Mouse (Mus musculus) kidney, embryonic 14.5 days (tissue): ENCODE results near the gene Fhit. TPM values are rescaled to one million over a fixed set of nuclear protein-coding genes. Genes with fewer than 3 reads are reported as not detected.
A peak's percentile ranks its signal among the peaks of the same experiment; 100 is the strongest.

Experiments
- ATAC-seq: fragments of 200-750 bp; cut with Nextera tagmentation; 2 replicates; pipeline ENCODE4 v1.8.0; 2017; ENCODE audit warnings: moderate number of reproducible peaks, mild to moderate bottlenecking, moderate TSS enrichment, moderate library complexity; ENCODE audit not compliant: low FRiP score, low TSS enrichment
- H3K27ac ChIP-seq: fragments of 300-500 bp; sonication (generic); 2 replicates; pipeline ENCODE4 v1.5.1; 2014; ENCODE audit warnings: low read depth, mild to moderate bottlenecking, low read length, moderate library complexity, mixed read lengths
- H3K27me3 ChIP-seq: fragments of 300-500 bp; sonication (generic); 2 replicates; pipeline ENCODE4 v1.6.1; 2014; ENCODE audit warnings: mild to moderate bottlenecking, low read length; ENCODE audit not compliant: control insufficient read depth, insufficient read depth
- H3K36me3 ChIP-seq: fragments of 300-500 bp; sonication (generic); 2 replicates; pipeline ENCODE4 v1.6.1; 2014; ENCODE audit warnings: low read length, mixed read lengths; ENCODE audit not compliant: control insufficient read depth, insufficient read depth
- H3K4me1 ChIP-seq: fragments of 300-500 bp; sonication (generic); 2 replicates; pipeline ENCODE4 v1.6.1; 2014; ENCODE audit warnings: low read length, mixed read lengths; ENCODE audit not compliant: control insufficient read depth, insufficient read depth
- H3K4me2 ChIP-seq: fragments of 300-500 bp; sonication (generic); replicated peaks from 2 replicates; pipeline ENCODE4 v1.6.1; 2014; ENCODE audit warnings: low read depth, mild to moderate bottlenecking, low read length
- H3K4me3 ChIP-seq: fragments of 300-500 bp; sonication (generic); 2 replicates; pipeline ENCODE4 v1.5.1; 2014; ENCODE audit warnings: mild to moderate bottlenecking, low read length
- H3K9ac ChIP-seq: fragments of 300-500 bp; sonication (generic); 2 replicates; pipeline ENCODE4 v1.6.1; 2014; ENCODE audit warnings: low read depth, mild to moderate bottlenecking, low read length, moderate library complexity
- H3K9me3 ChIP-seq: fragments of 300-500 bp; sonication (generic); 2 replicates; pipeline ENCODE4 v1.6.1; 2016; ENCODE audit warnings: low read length; ENCODE audit not compliant: control insufficient read depth
- WGBS: fragments of 180-500 bp; shearing (Covaris S2); extraction: QIAGEN DNeasy Blood & Tissue Kit; methylation state at CpG from one replicate; pipeline ENCODE4 v1.1.7; 2014; 5-methylcytosine and 5-hydroxymethylcytosine counted together
- polyA plus RNA-seq: library from polyadenylated mRNA; unstranded; fragments of >200 nt; fragmentation: Nextera tagmentation; extraction: Ambion mirVana; gene quantifications from 2 replicates; pipeline ENCODE4 v1.2.1, GENCODE M21; 2014

Fhit gene
- polyA plus RNA-seq, 1 experiment from 2014 or later, result 7.0 TPM

DNA sequence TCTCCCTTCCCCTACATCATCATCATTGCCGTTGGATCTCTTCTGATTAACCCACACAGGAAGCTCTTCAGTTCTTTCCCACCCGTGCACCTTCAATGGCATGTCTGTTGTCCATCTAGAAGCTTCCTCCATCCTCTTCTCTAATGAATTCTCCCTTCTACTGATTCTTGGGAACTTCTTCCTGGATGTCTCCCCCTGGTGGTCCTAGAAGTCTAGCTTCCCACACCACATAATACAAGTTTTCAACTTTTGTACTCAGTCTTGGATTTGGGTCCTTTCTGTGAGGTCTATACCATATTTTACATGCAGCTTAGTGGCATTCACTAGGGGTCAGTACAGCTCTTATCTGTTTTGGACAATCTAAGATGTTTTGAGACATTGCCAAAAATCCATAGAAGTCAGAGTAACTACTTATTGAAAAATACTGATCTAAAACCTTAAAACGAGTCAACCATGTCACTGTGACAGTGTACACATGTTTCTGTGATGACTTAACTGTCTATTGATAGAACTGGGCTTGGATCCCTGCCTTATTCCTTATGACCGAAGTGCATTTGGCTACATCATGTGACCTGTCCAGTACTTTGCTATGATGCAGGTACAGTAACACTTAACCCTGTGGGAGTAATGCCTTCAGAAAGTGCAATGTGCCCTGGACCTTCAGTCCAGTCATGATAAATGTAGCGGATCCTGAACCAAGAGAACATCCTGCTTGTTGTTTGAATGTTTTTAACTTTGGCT, 1141.3 kb downstream of the Fhit start:
- H3K27me3 ChIP-seq, result no peaks in the 10 kb centered on the region
- no peak overlapping the region for H3K27ac ChIP-seq
- no peak overlapping the region for H3K4me2 ChIP-seq
- H3K4me1 ChIP-seq, result no peaks in the 10 kb centered on the region
- no peak for ATAC-seq
- no peak overlapping the region for H3K9ac ChIP-seq
- no peak overlapping the region for H3K4me3 ChIP-seq
- no peaks in the 10 kb centered on the region for H3K9me3 ChIP-seq
- 79% methylated on average over 5 of the region's 5 CpGs for WGBS
- H3K36me3 ChIP-seq, result no peaks in the 10 kb centered on the region

DNA sequence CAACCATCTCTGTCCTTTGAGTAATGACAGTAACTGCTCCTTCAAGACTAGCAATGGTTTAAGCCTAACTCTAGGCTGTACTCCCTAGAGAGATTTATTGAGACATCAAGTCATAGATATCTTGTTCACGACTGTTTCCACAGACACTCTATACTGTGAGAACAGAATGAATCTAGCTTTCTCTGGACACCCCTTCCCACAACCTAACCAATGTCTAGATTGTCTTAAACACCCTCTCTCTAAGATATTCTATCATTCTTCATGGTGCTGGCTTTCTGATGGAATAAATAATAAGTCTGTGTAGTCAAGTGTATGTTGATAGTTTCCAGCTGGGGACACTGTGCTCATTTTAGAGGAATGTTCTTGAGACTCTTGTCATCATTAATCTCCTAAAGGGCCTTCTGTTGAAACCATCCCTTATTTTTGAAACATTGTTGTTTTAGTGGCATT, 1148.0 kb downstream of the Fhit start:
- no peak overlapping the region for H3K9ac ChIP-seq
- no peak overlapping the region for H3K4me2 ChIP-seq
- H3K9me3 ChIP-seq, result no peaks in the 10 kb centered on the region
- no peak for ATAC-seq
- no peaks in the 10 kb centered on the region for H3K4me1 ChIP-seq
- no peaks in the 10 kb centered on the region for H3K36me3 ChIP-seq
- 14% methylated on average over 1 of the region's 1 CpGs for WGBS
- no peak overlapping the region for H3K4me3 ChIP-seq
- no peak overlapping the region for H3K27ac ChIP-seq
- no peaks in the 10 kb centered on the region for H3K27me3 ChIP-seq

DNA sequence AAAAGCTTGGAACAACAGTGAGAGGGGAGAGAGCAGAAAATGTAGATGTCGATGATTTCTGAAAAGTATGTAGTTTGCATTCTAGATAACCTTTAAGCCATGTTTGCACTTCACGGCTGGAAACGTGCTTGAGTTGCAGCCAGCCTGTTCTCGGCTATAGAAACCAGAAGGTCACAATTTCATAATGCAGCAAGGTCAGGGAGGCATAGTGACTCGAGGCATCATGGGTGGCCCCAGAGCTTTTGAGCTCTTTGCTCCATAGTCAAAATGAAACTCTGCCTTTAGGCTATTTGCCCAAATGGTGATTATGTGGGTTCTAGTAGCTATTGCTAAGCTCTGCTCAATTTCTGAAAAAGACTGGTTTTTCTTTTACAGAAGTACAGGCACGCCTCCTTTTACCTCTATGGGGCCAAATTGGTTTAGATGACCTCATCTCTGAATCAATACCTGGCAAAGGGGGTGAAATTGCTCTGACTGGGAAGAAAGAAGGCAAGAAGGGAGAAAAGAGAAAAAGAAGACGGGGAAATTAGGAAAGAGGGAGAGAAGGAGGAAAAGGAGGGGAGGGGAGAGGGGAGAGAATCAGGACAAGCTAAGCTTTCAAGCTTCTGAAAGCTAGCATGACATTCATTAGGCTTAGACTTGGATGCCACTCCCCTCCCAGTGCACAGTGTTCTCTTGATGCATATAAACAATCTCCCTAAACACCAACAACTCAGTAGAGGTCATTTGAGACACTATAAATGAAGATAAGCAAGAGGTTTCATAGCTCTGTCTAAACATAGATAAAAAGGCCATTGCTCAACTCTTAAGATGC, 1148.6 kb downstream of the Fhit start:
- Histone ChIP-seq H3K4me2 (no peak overlapping the region), H3K4me1 (no peaks in the 10 kb centered on the region), H3K27ac (no peak overlapping the region), H3K9ac (no peak overlapping the region), H3K36me3 (no peaks in the 10 kb centered on the region), H3K4me3 (no peak overlapping the region), H3K27me3 (no peaks in the 10 kb centered on the region), H3K9me3 (no peaks in the 10 kb centered on the region)
- WGBS, result 76% methylated on average over 7 of the region's 7 CpGs
- ATAC-seq, result no peak

DNA sequence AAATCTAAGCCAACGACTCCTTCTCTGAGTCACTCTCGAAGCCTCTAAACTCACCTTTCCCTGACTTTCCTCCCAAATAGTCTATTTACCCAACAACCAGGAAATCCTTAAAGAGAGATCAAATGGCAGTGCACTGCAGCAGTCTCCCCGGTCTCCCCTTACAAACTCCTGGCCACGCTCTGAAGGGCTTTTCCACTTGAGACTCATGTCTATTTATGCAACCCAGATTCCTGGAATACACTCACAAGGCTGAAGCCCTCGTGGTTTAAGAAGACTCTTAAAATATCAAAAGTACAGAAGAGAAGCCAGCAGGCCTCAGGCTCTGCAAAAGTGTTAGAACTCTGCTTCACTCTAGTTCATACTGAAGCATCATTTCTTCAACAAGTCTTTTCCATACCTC, 1155.6 kb downstream of the Fhit start:
- WGBS, result 45% methylated on average over 5 of the region's 5 CpGs
- H3K4me1 ChIP-seq, result no peaks in the 10 kb centered on the region
- H3K9me3 ChIP-seq, result no peaks in the 10 kb centered on the region
- H3K4me2 ChIP-seq, result no peak overlapping the region
- no peak overlapping the region for H3K27ac ChIP-seq
- H3K36me3 ChIP-seq, result no peaks in the 10 kb centered on the region
- no peak overlapping the region for H3K4me3 ChIP-seq
- no peaks in the 10 kb centered on the region for H3K27me3 ChIP-seq
- H3K9ac ChIP-seq, result no peak overlapping the region
- ATAC-seq, result no peak

DNA sequence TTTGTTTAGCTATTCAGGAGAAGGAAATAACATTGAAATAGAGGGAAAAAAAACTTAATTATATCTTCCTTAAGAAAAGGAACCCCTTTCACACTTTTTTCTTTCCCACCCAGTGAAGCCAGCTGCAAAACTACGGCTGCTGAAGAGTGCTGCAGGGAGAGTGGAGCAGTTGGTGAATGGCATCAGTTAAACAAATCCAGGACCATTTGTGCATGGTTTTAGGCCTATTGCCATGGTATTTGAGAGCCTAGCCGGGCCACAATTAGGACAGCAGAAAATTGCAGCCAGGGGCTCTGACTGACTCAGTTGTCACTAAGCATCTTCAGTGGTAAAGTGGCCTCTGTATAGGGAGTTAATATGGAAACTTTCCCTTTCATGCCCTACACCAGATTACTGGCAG, 1158.0 kb downstream of the Fhit start:
- H3K27me3 ChIP-seq, result no peaks in the 10 kb centered on the region
- H3K4me2 ChIP-seq, result no peak overlapping the region
- no peaks in the 10 kb centered on the region for H3K4me1 ChIP-seq
- H3K27ac ChIP-seq, result no peak overlapping the region
- WGBS, result 52% methylated on average over 2 of the region's 2 CpGs
- H3K4me3 ChIP-seq, result no peak overlapping the region
- no peaks in the 10 kb centered on the region for H3K9me3 ChIP-seq
- no peak overlapping the region for H3K9ac ChIP-seq
- ATAC-seq, result no peak
- no peaks in the 10 kb centered on the region for H3K36me3 ChIP-seq

DNA sequence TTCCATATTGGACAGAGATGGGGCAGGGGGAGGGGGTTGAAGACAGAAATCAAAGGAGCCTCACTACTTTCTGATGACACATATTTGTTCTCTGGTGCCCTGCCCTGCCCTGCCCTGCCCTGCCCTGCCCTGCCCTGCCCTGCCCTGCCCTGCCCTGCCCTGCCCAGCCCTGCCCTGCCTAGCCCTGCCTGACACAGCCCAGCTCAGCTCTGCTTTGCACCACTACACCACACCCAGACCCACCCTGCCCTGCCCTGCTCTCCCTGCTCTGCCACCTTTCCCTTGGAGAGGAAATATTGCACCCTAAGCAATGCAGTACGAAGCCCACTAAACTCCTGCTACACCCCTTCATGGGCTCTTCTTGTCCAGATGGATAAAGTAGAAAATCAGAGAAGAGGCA, 1171.2 kb downstream of the Fhit start:
- ATAC-seq, result no peak
- Histone ChIP-seq H3K4me3 (no peak overlapping the region), H3K27me3 (no peaks in the 10 kb centered on the region), H3K4me1 (no peaks in the 10 kb centered on the region), H3K27ac (no peak overlapping the region), H3K36me3 (no peaks in the 10 kb centered on the region), H3K9ac (no peak overlapping the region), H3K9me3 (no peaks in the 10 kb centered on the region; the same call in 1 of the 2 replicates), H3K4me2 (no peak overlapping the region)
- WGBS, result 75% methylated on average over 1 of the region's 1 CpGs

DNA sequence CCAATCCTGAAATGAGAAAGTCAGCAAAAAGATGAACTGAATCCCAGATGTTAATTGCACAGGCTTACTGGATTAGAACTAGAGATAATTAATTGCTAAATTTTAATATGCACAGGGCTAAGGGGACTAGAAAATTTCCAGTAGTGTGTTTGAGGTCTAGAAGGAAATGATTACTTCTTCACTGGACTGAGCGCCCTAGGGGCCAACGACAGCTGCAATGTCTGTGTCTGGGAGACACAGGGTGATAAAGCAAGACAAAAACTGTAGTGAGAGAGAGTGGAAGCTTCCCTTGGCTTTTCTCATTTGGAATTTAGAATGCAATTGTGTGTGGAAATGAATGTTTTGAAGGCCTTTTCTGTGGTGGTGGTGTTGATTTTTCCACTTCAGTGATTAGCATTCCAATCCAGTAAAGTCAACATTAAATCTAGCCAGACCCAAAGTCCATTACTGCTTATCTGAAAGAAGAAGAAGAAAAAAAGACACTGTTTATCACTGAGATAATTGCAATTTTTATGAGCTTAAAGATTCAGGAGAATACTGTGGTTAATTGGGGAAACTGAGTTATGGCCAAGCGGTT, 1184.8 kb downstream of the Fhit start:
- H3K9me3 ChIP-seq, result no peaks in the 10 kb centered on the region
- no peak overlapping the region for H3K4me2 ChIP-seq
- H3K27me3 ChIP-seq, result no peaks in the 10 kb centered on the region
- H3K27ac ChIP-seq, result no peak overlapping the region
- H3K9ac ChIP-seq, result no peak overlapping the region
- WGBS, result 71% methylated on average over 3 of the region's 3 CpGs
- no peaks in the 10 kb centered on the region for H3K4me1 ChIP-seq
- no peak overlapping the region for H3K4me3 ChIP-seq
- ATAC-seq, result no peak
- H3K36me3 ChIP-seq, result no peaks in the 10 kb centered on the region

DNA sequence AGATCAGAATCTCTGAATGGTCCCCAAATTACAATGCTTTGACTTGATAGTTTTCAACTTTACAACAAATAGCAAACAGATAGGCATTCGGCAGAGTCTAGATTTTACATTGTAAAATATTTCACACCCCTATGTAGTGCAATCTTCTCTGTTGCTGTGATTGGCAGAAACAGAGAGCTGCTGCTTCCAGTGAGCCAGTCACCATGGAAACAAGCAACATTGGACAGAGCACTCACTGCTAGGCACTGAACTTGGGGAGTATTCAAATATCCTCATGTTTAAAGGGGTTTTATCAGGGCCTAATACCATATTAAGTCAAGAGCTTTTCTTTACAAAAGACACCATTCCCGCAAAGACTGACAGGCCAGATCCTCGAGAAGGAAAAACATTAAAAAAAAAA, 1187.4 kb downstream of the Fhit start:
- Histone ChIP-seq H3K4me3 (no peak overlapping the region), H3K9me3 (no peaks in the 10 kb centered on the region), H3K27ac (no peak overlapping the region), H3K4me1 (no peaks in the 10 kb centered on the region), H3K36me3 (no peaks in the 10 kb centered on the region), H3K4me2 (no peak overlapping the region), H3K27me3 (no peaks in the 10 kb centered on the region), H3K9ac (no peak overlapping the region)
- ATAC-seq, result no peak
- 82% methylated on average over 3 of the region's 3 CpGs for WGBS

DNA sequence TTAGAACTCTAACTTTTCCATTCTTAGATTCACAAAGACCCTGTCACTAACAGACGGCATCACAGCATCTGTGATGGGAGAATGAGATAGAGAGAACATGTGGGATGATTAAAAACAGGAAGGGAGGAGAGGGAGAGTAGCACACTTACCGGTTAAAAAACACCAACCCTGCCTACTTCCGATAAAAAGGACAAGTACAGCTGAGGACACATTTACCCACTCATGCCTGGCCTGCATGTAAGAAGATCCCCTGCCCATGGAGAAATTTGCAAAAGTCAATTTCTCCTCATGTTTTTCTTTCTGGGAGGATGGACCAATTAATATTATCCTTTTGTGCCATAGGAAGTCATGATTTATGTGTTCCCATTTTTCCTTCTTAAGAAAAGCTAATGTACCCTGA, 1198.0 kb downstream of the Fhit start:
- Histone ChIP-seq H3K27ac (no peak overlapping the region), H3K36me3 (no peaks in the 10 kb centered on the region), H3K4me1 (no peaks in the 10 kb centered on the region), H3K9me3 (no peaks in the 10 kb centered on the region), H3K27me3 (no peaks in the 10 kb centered on the region), H3K9ac (no peak overlapping the region), H3K4me3 (no peak overlapping the region), H3K4me2 (no peak overlapping the region)
- WGBS, result 21% methylated on average over 3 of the region's 3 CpGs
- ATAC-seq, result peak; percentile 57; the same call in 1 of the 2 replicates
